Mouse (Mus musculus): Measurements from ENCODE around the gene Gm7735. TPM values are rescaled to one million over a fixed set of nuclear protein-coding genes. Genes with fewer than 3 reads are reported as not detected.
"Not testable (repeated sequence)": the region's sequence is repeated elsewhere in the genome, so short reads cannot be mapped to it uniquely, and the experiment has no call there.

Gm7735 gene
- not detected in 2 replicates for polyA plus RNA-seq (2012; rRNA removed)

GRCm38 (mm10) chr16:89169190-89169589 lies at the start of gene Gm7735:
TSS of gene Gm7735 (plus strand) at chr16:89169490.
- not testable (repeated sequence) for DNase-seq (ENCODE audit: low read depth, low spot score)

- WGBS = 90% methylated on average over 1 of the region's 1 CpGs
- no peak for DNase-seq (ENCODE audit: low read depth, low spot score)
Measured at GRCm38 (mm10) chr16:89140551-89140950, 28.7 kb upstream of the Gm7735 start, which contains the start of gene Gm6358. TSS of gene Gm6358 (plus strand) at chr16:89140851.

- no peak for DNase-seq (ENCODE audit: low read depth, low spot score)
- whole genome bisulfite sequencing = 90% methylated on average over 1 of the region's 1 CpGs
Measured at GRCm38 (mm10) chr16:89150786-89151185, 18.5 kb upstream of the Gm7735 start, which contains the start of gene Gm10061. TSS of gene Gm10061 (plus strand) at chr16:89151086.

GRCm38 (mm10) chr16:89157652-89158051 lies 11.6 kb upstream of the Gm7735 start, which contains the start of gene Gm9789:
TSS of gene Gm9789 (plus strand) at chr16:89157952.
- 79% methylated on average over 4 of the region's 4 CpGs for WGBS
- DNase-seq (ENCODE audit: low read depth, low spot score) = no peak

GRCm38 (mm10) chr16:89174435-89174834 lies 5.1 kb downstream of the Gm7735 start, which contains the start of gene 1110057P08Rik:
TSS of gene 1110057P08Rik (plus strand) at chr16:89174735.
- DNase-seq (ENCODE audit: low read depth, low spot score) = no peak
- 70% methylated on average over 2 of the region's 2 CpGs for WGBS

GRCm38 (mm10) chr16:89188621-89189020 lies 19.3 kb downstream of the Gm7735 start:
- no peak for DNase-seq (ENCODE audit: low read depth, low spot score)
- 78% methylated on average over 4 of the region's 4 CpGs for WGBS

GRCm38 (mm10) chr16:89205561-89205960 lies 36.3 kb downstream of the Gm7735 start, which contains the start of gene Krtap20-2:
TSS of gene Krtap20-2 (plus strand) at chr16:89205861.
- WGBS = 51% methylated on average over 1 of the region's 1 CpGs
- no peak for DNase-seq (ENCODE audit: low read depth, low spot score)

Other genes with a start within 250 kb of the Gm7735 start
- gene Krtap19-9b, start 237.2 kb upstream of the Gm7735 start, polyA plus RNA-seq (2012; rRNA removed) = not detected in 2 replicates
- gene Krtap16-3, start 206.6 kb upstream of the Gm7735 start, polyA plus RNA-seq (2012; rRNA removed) = not detected in 2 replicates
- not detected in 2 replicates for gene Krtap22-2, start 158.7 kb upstream of the Gm7735 start, polyA plus RNA-seq (2012; rRNA removed)
- not detected in 2 replicates for gene Gm10229, start 154.2 kb upstream of the Gm7735 start, polyA plus RNA-seq (2012; rRNA removed)
- not detected in 2 replicates for gene Krtap6-1, start 137.8 kb upstream of the Gm7735 start, polyA plus RNA-seq (2012; rRNA removed)
- not detected in 2 replicates for gene Gm10228, start 128.0 kb upstream of the Gm7735 start, polyA plus RNA-seq (2012; rRNA removed)
- gene Krtap6-5, start 121.6 kb upstream of the Gm7735 start, polyA plus RNA-seq (2012; rRNA removed) = not detected in 2 replicates
- gene 1110025L11Rik, start 105.5 kb upstream of the Gm7735 start, polyA plus RNA-seq (2012; rRNA removed) = not detected in 2 replicates
- not detected in 2 replicates for gene Krtap6-3, start 85.5 kb upstream of the Gm7735 start, polyA plus RNA-seq (2012; rRNA removed)
- gene Gm6358, start 28.6 kb upstream of the Gm7735 start, polyA plus RNA-seq (2012; rRNA removed) = not detected in 2 replicates
- not detected in 2 replicates for gene Gm10061, start 18.4 kb upstream of the Gm7735 start, polyA plus RNA-seq (2012; rRNA removed)
- gene Gm9789, start 11.5 kb upstream of the Gm7735 start, polyA plus RNA-seq (2012; rRNA removed) = not detected in 2 replicates
- gene 1110057P08Rik, start 5.2 kb downstream of the Gm7735 start, polyA plus RNA-seq (2012; rRNA removed) = not detected in 2 replicates
- gene Krtap20-2, start 36.4 kb downstream of the Gm7735 start, polyA plus RNA-seq (2012; rRNA removed) = not detected in 2 replicates
- gene Krtap21-1, start 234.4 kb downstream of the Gm7735 start, polyA plus RNA-seq (2012; rRNA removed) = not detected in 2 replicates